Mouse (Mus musculus) midbrain, embryonic 15.5 days (tissue): ENCODE measurements around the gene 1700025G04Rik. TPM values are rescaled to one million over a fixed set of nuclear protein-coding genes. Genes with fewer than 3 reads are reported as not detected.
A peak's percentile ranks its signal among the peaks of the same experiment; 100 is the strongest.
"Not testable (repeated sequence)": the region's sequence is repeated elsewhere in the genome, so short reads cannot be mapped to it uniquely, and the experiment has no call there.

Source experiments
- ATAC-seq: fragments of 200-750 bp; cut with Nextera tagmentation; replicated peaks from 2 replicates; pipeline ENCODE4 v1.8.0; 2017; ENCODE audit warnings: moderate TSS enrichment
- H3K27ac ChIP-seq: fragments of 300-500 bp; sonication (generic); 2 replicates; pipeline ENCODE4 v1.5.1; 2015; ENCODE audit warnings: mild to moderate bottlenecking, inconsistent platforms
- H3K27me3 ChIP-seq: fragments of 300-500 bp; sonication (generic); replicated peaks from 2 replicates; pipeline ENCODE4 v1.6.1; 2015; ENCODE audit warnings: inconsistent platforms
- H3K36me3 ChIP-seq: fragments of 300-500 bp; sonication (generic); replicated peaks from 2 replicates; pipeline ENCODE4 v1.6.1; 2015; ENCODE audit warnings: inconsistent platforms
- H3K4me1 ChIP-seq: fragments of 300-500 bp; sonication (generic); 2 replicates; pipeline ENCODE4 v1.6.1; 2015; ENCODE audit warnings: inconsistent platforms
- H3K4me2 ChIP-seq: fragments of 300-500 bp; sonication (generic); 2 replicates; pipeline ENCODE4 v1.6.1; 2015; ENCODE audit warnings: inconsistent platforms, mild to moderate bottlenecking, moderate library complexity
- H3K4me3 ChIP-seq: fragments of 300-500 bp; sonication (generic); 2 replicates; pipeline ENCODE4 v1.5.1; 2015; ENCODE audit warnings: mild to moderate bottlenecking, inconsistent platforms
- H3K9ac ChIP-seq: fragments of 300-500 bp; sonication (generic); 2 replicates; pipeline ENCODE4 v1.6.1; 2015; ENCODE audit warnings: mild to moderate bottlenecking, inconsistent platforms
- H3K9me3 ChIP-seq: fragments of 300-500 bp; sonication (generic); 2 replicates; pipeline ENCODE4 v1.6.1; 2016; ENCODE audit warnings: inconsistent platforms
- WGBS: fragments of 180-500 bp; shearing (Covaris S2); methylation state at CpG from one replicate; pipeline ENCODE4 v1.1.7; 2015; ENCODE audit warnings: mixed read lengths; 5-methylcytosine and 5-hydroxymethylcytosine counted together
- polyA plus RNA-seq: library from polyadenylated mRNA; unstranded; fragments of >200 nt; fragmentation: Nextera tagmentation; extraction: Ambion mirVana; gene quantifications from 2 replicates; pipeline ENCODE4 v1.2.1, GENCODE M21; 2015

1700025G04Rik gene
- polyA plus RNA-seq, 1 experiment from 2014 or later, result 34.6 TPM

- Histone ChIP-seq H3K4me2 (no peak overlapping the region), H3K9me3 (no peaks in the 10 kb centered on the region), H3K36me3 (peaks cover 17% of the 10 kb centered on the region), H3K4me3 (no peak overlapping the region), H3K27ac (0 out of 2 replicates have a peak overlapping the region, but pooled peaks have one; percentile 17), H3K4me1 (no peaks in the 10 kb centered on the region), H3K27me3 (no peaks in the 10 kb centered on the region), H3K9ac (no peak overlapping the region)
- 65% methylated on average over 7 of the region's 7 CpGs for WGBS
- peak; percentile 76 for ATAC-seq
Observed at GRCm38 (mm10) chr1:151810628-151811421, 279.1 kb downstream of the 1700025G04Rik start.

- H3K9ac ChIP-seq, result no peak overlapping the region
- WGBS, result 85% methylated on average over 5 of the region's 5 CpGs
- no peaks in the 10 kb centered on the region for H3K4me1 ChIP-seq
- H3K27me3 ChIP-seq, result no peaks in the 10 kb centered on the region
- H3K4me3 ChIP-seq, result no peak overlapping the region
- H3K36me3 ChIP-seq, result peaks cover 20% of the 10 kb centered on the region
- H3K4me2 ChIP-seq, result no peak overlapping the region
- H3K27ac ChIP-seq, result no peak overlapping the region
- no peak for ATAC-seq
- no peaks in the 10 kb centered on the region for H3K9me3 ChIP-seq
Observed at GRCm38 (mm10) chr1:151807286-151807685, 282.6 kb downstream of the 1700025G04Rik start.

- ATAC-seq, H3K4me1 ChIP-seq, H3K4me2 ChIP-seq, H3K27me3 ChIP-seq, H3K9ac ChIP-seq, H3K4me3 ChIP-seq, H3K9me3 ChIP-seq, H3K27ac ChIP-seq: not testable (repeated sequence)
- H3K36me3 ChIP-seq, result peaks cover 13% of the 10 kb centered on the region
- WGBS, result 77% methylated on average over 3 of the region's 3 CpGs
Observed at GRCm38 (mm10) chr1:151802795-151803194, 287.1 kb downstream of the 1700025G04Rik start.
